27 mouse cellular contexts compared by ENCODE assay signal in the genomic region with DNA sequence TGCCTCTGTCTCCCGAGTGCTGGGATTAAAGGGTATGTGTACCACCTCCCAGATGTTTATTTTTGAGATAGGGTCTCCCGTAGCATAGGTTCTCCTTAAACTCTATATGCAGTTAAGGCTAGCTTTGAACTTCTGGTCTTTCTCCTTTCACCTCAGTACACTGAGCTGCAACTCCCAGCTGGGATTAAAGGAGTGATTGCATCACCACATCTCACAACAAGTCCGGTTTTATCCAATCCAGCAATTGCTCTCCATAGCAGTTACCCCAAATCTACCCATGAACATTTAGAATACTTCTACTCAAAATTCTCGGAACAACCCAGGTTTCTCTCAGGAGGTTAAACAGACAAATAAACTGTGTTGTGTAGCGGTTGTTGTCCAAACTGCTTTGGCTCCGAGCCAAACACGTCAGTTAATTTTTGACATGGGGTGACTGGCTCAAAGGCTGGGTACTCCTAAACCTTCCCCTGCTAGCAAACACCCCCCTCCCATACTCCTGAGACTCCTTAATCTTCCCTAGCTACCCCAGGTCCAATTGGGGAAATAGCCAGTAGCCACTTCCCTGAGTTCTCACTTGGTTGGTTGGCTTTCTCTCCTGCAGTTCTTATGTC. TPM values are rescaled to one million over a fixed set of nuclear protein-coding genes. Genes with fewer than 3 reads are reported as not detected.
DNase-seq lines count a peak whose midpoint lies in the region; ATAC-seq and TF ChIP-seq lines count a peak whose summit lies in the region.
"Had no signal": no experiment of that assay in that cellular context is flagged by ENCODE, and none has a peak within 500 bp of the region (broad histone marks: within the 10 kb centered on the region; RNA-seq: fewer than 3 reads in every experiment).

No protein-coding gene starts in this region.

- H3K4me3 ChIP-seq in midbrain, embryonic 10.5 days, result no peak overlapping the region
- no peak overlapping the region for H3K4me3 ChIP-seq in midbrain, postnatal 0 days (ENCODE audit: low read depth, low read length)
- H3K4me3 ChIP-seq: heart, embryonic 12.5 days; intestine, embryonic 15.5 days; megakaryocyte, embryonic 14.5 days had no signal

- 0 out of 2 replicates have a peak overlapping the region, but pooled peaks have one; percentile 38 for H3K27ac ChIP-seq in midbrain, embryonic 10.5 days (replicated peaks)
- H3K27ac ChIP-seq in midbrain, postnatal 0 days (ENCODE audit: low read depth, low read length), result no peak overlapping the region
- H3K27ac ChIP-seq: hindbrain, embryonic 14.5 days; intestine, embryonic 15.5 days had no signal

- no peak for ATAC-seq in midbrain, postnatal 0 days (ENCODE audit: low FRiP score)
- ATAC-seq: intestine, embryonic 15.5 days; midbrain, embryonic 16.5 days had no signal

- H3K9ac ChIP-seq in midbrain, postnatal 0 days (replicated peaks; ENCODE audit: low read length, poor library complexity, severe bottlenecking), result no peak overlapping the region
- H3K9ac ChIP-seq: heart, embryonic 12.5 days; hindbrain, embryonic 14.5 days; intestine, embryonic 15.5 days had no signal

- no peak for DNase-seq in midbrain, embryonic 10.5 days (ENCODE audit: low spot score)
- no peak for DNase-seq in midbrain, postnatal 0 days (ENCODE audit: low spot score)
- DNase-seq in kidney, adult 9 months, result peak; percentile 87
- peak; percentile 79 to 81 for DNase-seq in kidney, postnatal 25 days
- no peak for DNase-seq in urinary bladder, adult 18-20 months (ENCODE audit: low spot score in 2 of 2)
- no peak for DNase-seq in cerebellum, adult 9-11 months
- DNase-seq in cerebellum, adult 8-10 months, result no peak
- DNase-seq: adrenal gland, adult 2 months; cerebellum, postnatal 10 days; heart, postnatal 14 days; left cerebral cortex, postnatal 4 days; liver; lung, adult 18-20 months; retina, postnatal 1 day; thymus, postnatal 4 days had no signal

- no peaks in the 10 kb centered on the region for H3K27me3 ChIP-seq in midbrain, embryonic 10.5 days (ENCODE audit: low read depth, poor library complexity, severe bottlenecking)
- no peaks in the 10 kb centered on the region for H3K27me3 ChIP-seq in midbrain, postnatal 0 days (ENCODE audit: insufficient read depth, low read length)
- H3K27me3 ChIP-seq: heart, embryonic 12.5 days; intestine, embryonic 15.5 days had no signal

- H3K36me3 ChIP-seq in midbrain, embryonic 10.5 days, result no peaks in the 10 kb centered on the region
- no peaks in the 10 kb centered on the region for H3K36me3 ChIP-seq in midbrain, postnatal 0 days (ENCODE audit: insufficient read depth, low read length)
- H3K36me3 ChIP-seq: heart, embryonic 12.5 days; intestine, embryonic 15.5 days had no signal

- H3K4me1 ChIP-seq in midbrain, embryonic 10.5 days, result peaks cover 31% of the 10 kb centered on the region
- H3K4me1 ChIP-seq in midbrain, postnatal 0 days (ENCODE audit: insufficient read depth, low read length), result no peaks in the 10 kb centered on the region; the same call in 1 of the 2 replicates

- TF ChIP-seq CTCF in midbrain, postnatal 0 days (IDR thresholded peaks at IDR 0.05), result no peak

- WGBS in midbrain, embryonic 10.5 days, result 91% methylated on average over 7 of the region's 7 CpGs
- 92% methylated on average over 7 of the region's 7 CpGs for WGBS in midbrain, postnatal 0 days

- H3K9me3 ChIP-seq in midbrain, embryonic 10.5 days (replicated peaks), result no peaks in the 10 kb centered on the region
- no peaks in the 10 kb centered on the region for H3K9me3 ChIP-seq in midbrain, postnatal 0 days (ENCODE audit: low read length)
- H3K9me3 ChIP-seq: intestine, embryonic 15.5 days had no signal

- no peak overlapping the region for H3K4me2 ChIP-seq in midbrain, postnatal 0 days (ENCODE audit: low read depth, low read length, poor library complexity, severe bottlenecking)
- H3K4me2 ChIP-seq: heart, embryonic 12.5 days; hindbrain, embryonic 14.5 days; intestine, embryonic 15.5 days had no signal

RNA-seq across cellular contexts. Expression of a gene that starts 25.4 kb away (rescaled TPM):
- polyA plus RNA-seq in midbrain, embryonic 10.5 days (2016; fragmentation: Nextera tagmentation; extraction: Ambion mirVana), result 19.1 and 19.6 TPM in 2 replicates
- 20.4 and 22.7 TPM in 2 replicates for total RNA-seq in midbrain, postnatal 0 days (2014; rRNA removed)
- 24.1 and 25.7 TPM in 2 replicates for polyA plus RNA-seq in midbrain, postnatal 0 days (2015; fragmentation: Nextera tagmentation; extraction: Ambion mirVana)

RNA-seq across cellular contexts. Expression of a gene that starts 28.7 kb away (rescaled TPM):
- 164 and 175 TPM in 2 replicates for polyA plus RNA-seq in midbrain, embryonic 10.5 days (2016; fragmentation: Nextera tagmentation; extraction: Ambion mirVana)
- 103 and 120 TPM in 2 replicates for total RNA-seq in midbrain, postnatal 0 days (2014; rRNA removed)
- 89.7 and 91.4 TPM in 2 replicates for polyA plus RNA-seq in midbrain, postnatal 0 days (2015; fragmentation: Nextera tagmentation; extraction: Ambion mirVana)

RNA-seq across cellular contexts. Expression of a gene that starts 56.3 kb away (rescaled TPM):
- not detected in 2 replicates for polyA plus RNA-seq in midbrain, embryonic 10.5 days (2016; fragmentation: Nextera tagmentation; extraction: Ambion mirVana)
- total RNA-seq in midbrain, postnatal 0 days (2014; rRNA removed), result not detected in 2 replicates
- polyA plus RNA-seq in midbrain, postnatal 0 days (2015; fragmentation: Nextera tagmentation; extraction: Ambion mirVana), result not detected in 2 replicates
- total RNA-seq: adrenal gland, adult 2 months; gastrocnemius, adult 8-10 months; granulocyte monocyte progenitor cell, adult 5-6 weeks; heart, postnatal 14 days; layer of hippocampus, adult 8-10 months; left cerebral cortex, adult 18-20 months; left cerebral cortex, postnatal 4 days had no signal
- polyA plus RNA-seq: adrenal gland, adult 2 months; C2C12; embryonic facial prominence, embryonic 14.5 days; frontal cortex, adult 2 months; heart, embryonic 12.5 days; hindbrain, embryonic 14.5 days; midbrain, embryonic 16.5 days had no signal

Comparison
In these comparisons a context has a peak if more than half of its experiments do, and no peak if none do; other contexts are left out.
1. DNase-seq: peak in kidney, adult 9 months (single experiment) and kidney, postnatal 25 days (2 of 2); none in midbrain, embryonic 10.5 days (single experiment), midbrain, postnatal 0 days (single experiment), urinary bladder, adult 18-20 months (0 of 2), cerebellum, adult 9-11 months (single experiment) and cerebellum, adult 8-10 months (single experiment).